Mouse (Mus musculus): ENCODE data around the gene Poc1a. TPM values are rescaled to one million over a fixed set of nuclear protein-coding genes. Genes with fewer than 3 reads are reported as not detected.

Gene Poc1a
- total RNA-seq, 2 experiments from 2014 or later = 11.3 to 11.6 TPM

- DNase-seq (ENCODE audit: low spot score in 2 of 2) = no peak
Measured at GRCm38 (mm10) chr9:106361140-106361539, 80.3 kb downstream of the Poc1a start.

- DNase-seq (ENCODE audit: low spot score in 2 of 2) = no peak
Measured at GRCm38 (mm10) chr9:106365333-106365732, 84.5 kb downstream of the Poc1a start.

GRCm38 (mm10) chr9:106366188-106366587 is 85.3 kb downstream of the Poc1a start:
- DNase-seq (ENCODE audit: low spot score in 2 of 2) = no peak

- DNase-seq (ENCODE audit: low spot score in 2 of 2) = no peak
Measured at GRCm38 (mm10) chr9:106367001-106367400, 86.1 kb downstream of the Poc1a start.

- peak; percentile 94 for DNase-seq (ENCODE audit: low spot score in 2 of 2)
Measured at GRCm38 (mm10) chr9:106367592-106368111, 86.8 kb downstream of the Poc1a start.

- peak; percentile 35 to 63 for DNase-seq (ENCODE audit: low spot score in 2 of 2)
Measured at GRCm38 (mm10) chr9:106368112-106368717, 87.4 kb downstream of the Poc1a start, which contains the start of gene Dusp7. Gene Dusp7, plus strand, starts transcription at chr9:106368632.

- no peak for DNase-seq (ENCODE audit: low spot score in 2 of 2)
Measured at GRCm38 (mm10) chr9:106368831-106369501, 88.1 kb downstream of the Poc1a start.

GRCm38 (mm10) chr9:106369801-106370485 is 89.1 kb downstream of the Poc1a start:
- no peak for DNase-seq (ENCODE audit: low spot score in 2 of 2)

GRCm38 (mm10) chr9:106370620-106371383 is 89.9 kb downstream of the Poc1a start:
- no peak for DNase-seq (ENCODE audit: low spot score in 2 of 2)

GRCm38 (mm10) chr9:106371384-106371671 is 90.5 kb downstream of the Poc1a start:
- DNase-seq (ENCODE audit: low spot score in 2 of 2) = no peak

- DNase-seq (ENCODE audit: low spot score in 2 of 2) = peak in 1 of 2 experiments; percentile 57
Measured at GRCm38 (mm10) chr9:106371776-106372175, 90.9 kb downstream of the Poc1a start.

GRCm38 (mm10) chr9:106372431-106373412 is 91.9 kb downstream of the Poc1a start:
- DNase-seq (ENCODE audit: low spot score in 2 of 2) = no peak

- DNase-seq (ENCODE audit: low spot score in 2 of 2) = no peak
Measured at GRCm38 (mm10) chr9:106373973-106374372, 93.1 kb downstream of the Poc1a start.

- DNase-seq (ENCODE audit: low spot score in 2 of 2) = no peak
Measured at GRCm38 (mm10) chr9:106377247-106377646, 96.4 kb downstream of the Poc1a start.

GRCm38 (mm10) chr9:106378045-106378444 is 97.2 kb downstream of the Poc1a start:
- DNase-seq (ENCODE audit: low spot score in 2 of 2) = no peak

GRCm38 (mm10) chr9:106378753-106379152 is 97.9 kb downstream of the Poc1a start:
- DNase-seq (ENCODE audit: low spot score in 2 of 2) = no peak

GRCm38 (mm10) chr9:106386181-106386864 is 105.5 kb downstream of the Poc1a start:
- no peak for DNase-seq (ENCODE audit: low spot score in 2 of 2)

GRCm38 (mm10) chr9:106392828-106393527 is 112.1 kb downstream of the Poc1a start:
- no peak for DNase-seq (ENCODE audit: low spot score in 2 of 2)

GRCm38 (mm10) chr9:106393548-106393947 is 112.7 kb downstream of the Poc1a start:
- no peak for DNase-seq (ENCODE audit: low spot score in 2 of 2)

Measured in adrenal gland, postnatal 4 days (tissue).